Mouse (Mus musculus) heart, adult 2 months (tissue): ENCODE results near the gene Celf6. TPM values are rescaled to one million over a fixed set of nuclear protein-coding genes. Genes with fewer than 3 reads are reported as not detected.

Experiments
- DNase-seq, 2 experiments: peaks; one replicate each; pipeline ENCODE4 v3.0.0; 2021
- H3K27ac ChIP-seq: fragments of 200-600 bp; 2 replicates; pipeline ENCODE4 v1.8.1; 2022
- H3K27me3 ChIP-seq: fragments of 200-500 bp; 2 replicates; pipeline ENCODE4 v1.6.1; 2012; ENCODE audit warnings: mild to moderate bottlenecking, low read length, inconsistent platforms, mixed read lengths; ENCODE audit not compliant: control insufficient read depth, insufficient read depth
- H3K36me3 ChIP-seq: fragments of 200-500 bp; 2 replicates; pipeline ENCODE4 v1.6.1; 2012; ENCODE audit warnings: low read length, inconsistent platforms; ENCODE audit not compliant: control insufficient read depth, insufficient read depth
- H3K4me1 ChIP-seq: fragments of 200-500 bp; 2 replicates; pipeline ENCODE4 v1.6.1; 2011; ENCODE audit warnings: low read length; ENCODE audit not compliant: control insufficient read depth, insufficient read depth
- H3K4me3 ChIP-seq: fragments of 200-600 bp; 2 replicates; pipeline ENCODE4 v1.8.1; 2022
- H3K79me2 ChIP-seq: fragments of 200-500 bp; replicated peaks from 2 replicates; pipeline ENCODE4 v1.6.1; 2012; ENCODE audit warnings: mild to moderate bottlenecking, inconsistent platforms, low read length, moderate library complexity, mixed read lengths; ENCODE audit not compliant: control insufficient read depth, insufficient read depth
- H3K9ac ChIP-seq: fragments of 200-500 bp; 2 replicates; pipeline ENCODE4 v1.6.1; 2012; ENCODE audit warnings: low read depth, mild to moderate bottlenecking, control low read depth, inconsistent platforms, low read length, mixed read lengths
- CTCF ChIP-seq: fragments of 200-600 bp; IDR thresholded peaks from 2 replicates; pipeline ENCODE4 v1.8.1; 2022; ENCODE audit warnings: antibody characterized with exemption, mild to moderate bottlenecking, moderate library complexity
- EP300 ChIP-seq: fragments of 200-500 bp; IDR thresholded peaks from 2 replicates; pipeline ENCODE4 v1.6.1; 2011; ENCODE audit warnings: low read depth, low read length, control low read depth; ENCODE audit not compliant: insufficient read depth
- POLR2A ChIP-seq: fragments of 200-500 bp; IDR thresholded peaks from 2 replicates; pipeline ENCODE4 v1.6.1; 2011; ENCODE audit warnings: mild to moderate bottlenecking, low read depth, low read length, control low read depth; ENCODE audit not compliant: insufficient read depth
- WGBS: fragments of 180-500 bp; shearing (Covaris S2); methylation state at CpG from one replicate; pipeline ENCODE4 v1.1.7; 2018; 5-methylcytosine and 5-hydroxymethylcytosine counted together
- intact Hi-C: fragments of 180-260 bp; cut with DNase I; formaldehyde crosslinking; loops from one replicate; pipeline ENCODE4 v1.15.1; 2025
- long read RNA-seq: library from polyadenylated mRNA; stranded (forward); transcript quantifications from one replicate; pipeline ENCODE4 v2.0.0, GENCODE M21; 2021
- polyA plus RNA-seq: library from polyadenylated mRNA; depleted of rRNA; stranded (reverse); fragments of >200 nt; gene quantifications from 2 replicates; pipeline ENCODE4 v1.2.3, GENCODE M21; 2012; rRNA removed
- total RNA-seq, 2 experiments: library from RNA; stranded (reverse); gene quantifications; 2 replicates each; pipeline ENCODE4 v1.2.3; 2021

Celf6 gene
- not detected for total RNA-seq
- polyA plus RNA-seq, result 0.18 TPM in 1 of 2 replicates, not detected in the other
- long read RNA-seq, result 0 reads

- H3K4me1 ChIP-seq, result no peaks in the 10 kb centered on the region
- TF ChIP-seq CTCF, result no peak
- TF ChIP-seq EP300, result no peak
- TF ChIP-seq POLR2A, result no peak
- DNase-seq, result peak; percentile 72 to 75
- H3K79me2 ChIP-seq, result no peaks in the 10 kb centered on the region
- intact Hi-C loops, result no loop called here
- no peak within 1 kb of the TSS for H3K9ac ChIP-seq
- H3K27me3 ChIP-seq, result peaks cover 2% of the 10 kb centered on the region; the same call in 1 of the 2 replicates
- peak within 1 kb of the TSS; percentile 41 for H3K4me3 ChIP-seq
- H3K27ac ChIP-seq, result no peak within 1 kb of the TSS
- no peaks in the 10 kb centered on the region for H3K36me3 ChIP-seq
- WGBS, result 1% methylated on average over 58 of the region's 61 CpGs
Observed at GRCm38 (mm10) chr9:59577844-59578504, at the start of gene Celf6. Celf6 (plus strand) TSS chr9:59577917.

- no peaks in the 10 kb centered on the region for H3K27me3 ChIP-seq
- H3K36me3 ChIP-seq, result no peaks in the 10 kb centered on the region
- intact Hi-C loops, result loop anchor here (5.0 kb wide), 1 partner anchor 996 kb away; no protein-coding TSS in a partner anchor
- no peak for TF ChIP-seq EP300
- 91% methylated on average over 2 of the region's 2 CpGs for WGBS
- no peak overlapping the region for H3K9ac ChIP-seq
- H3K27ac ChIP-seq, result no peak overlapping the region
- H3K4me3 ChIP-seq, result no peak overlapping the region
- H3K4me1 ChIP-seq, result no peaks in the 10 kb centered on the region
- no peaks in the 10 kb centered on the region for H3K79me2 ChIP-seq
- no peak for DNase-seq
Observed at GRCm38 (mm10) chr9:59528274-59528673, 49.4 kb upstream of the Celf6 start.

GRCm38 (mm10) chr9:59531645-59532044 is 46.1 kb upstream of the Celf6 start:
- no peak for TF ChIP-seq CTCF
- no peak for TF ChIP-seq POLR2A
- no peak for TF ChIP-seq EP300
- H3K4me3 ChIP-seq, result no peak overlapping the region
- intact Hi-C loops, result no loop called here
- WGBS, result 76% methylated on average over 5 of the region's 5 CpGs
- H3K4me1 ChIP-seq, result no peaks in the 10 kb centered on the region; the same call in 1 of the 2 replicates
- H3K36me3 ChIP-seq, result no peaks in the 10 kb centered on the region
- DNase-seq, result no peak
- H3K9ac ChIP-seq, result no peak overlapping the region
- H3K27ac ChIP-seq, result no peak overlapping the region
- no peaks in the 10 kb centered on the region for H3K79me2 ChIP-seq
- no peaks in the 10 kb centered on the region for H3K27me3 ChIP-seq

- Histone ChIP-seq H3K27ac (no peak overlapping the region), H3K36me3 (no peaks in the 10 kb centered on the region), H3K4me3 (no peak overlapping the region), H3K27me3 (no peaks in the 10 kb centered on the region), H3K4me1 (no peaks in the 10 kb centered on the region; the same call in 1 of the 2 replicates), H3K9ac (no peak overlapping the region), H3K79me2 (no peaks in the 10 kb centered on the region)
- DNase-seq, result no peak
- intact Hi-C loops, result no loop called here
- no peak for TF ChIP-seq POLR2A
- no peak for TF ChIP-seq EP300
- no peak for TF ChIP-seq CTCF
- 68% methylated on average over 2 of the region's 2 CpGs for WGBS
Observed at GRCm38 (mm10) chr9:59533422-59533821, 44.3 kb upstream of the Celf6 start.

DNA sequence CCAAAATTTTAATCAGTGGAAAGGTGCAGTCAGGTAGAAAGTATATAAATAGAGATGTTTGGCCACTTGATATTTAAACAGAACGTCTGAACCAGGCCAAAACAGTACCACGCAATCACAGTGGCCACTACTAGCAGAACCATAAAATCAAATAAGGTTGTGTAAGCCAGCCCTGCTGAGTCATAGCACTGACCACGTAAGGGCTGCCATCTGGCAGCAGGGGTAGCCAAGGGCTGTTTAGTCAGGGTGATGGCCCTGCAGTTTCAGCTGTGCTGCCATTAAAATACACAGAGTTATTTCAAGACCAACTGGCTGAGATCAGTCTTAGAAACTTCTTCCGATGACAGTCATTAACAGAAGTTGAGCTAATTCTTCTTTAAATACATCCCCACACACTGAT is 43.8 kb upstream of the Celf6 start:
- TF ChIP-seq EP300, result 0 out of 2 replicates have a peak, but pooled peaks have one; percentile 20
- no peak for TF ChIP-seq POLR2A
- H3K4me1 ChIP-seq, result no peaks in the 10 kb centered on the region; the same call in 1 of the 2 replicates
- no peak overlapping the region for H3K9ac ChIP-seq
- no peaks in the 10 kb centered on the region for H3K36me3 ChIP-seq
- 48% methylated on average over 4 of the region's 4 CpGs for WGBS
- H3K27me3 ChIP-seq, result no peaks in the 10 kb centered on the region
- intact Hi-C loops, result no loop called here
- H3K79me2 ChIP-seq, result no peaks in the 10 kb centered on the region
- DNase-seq, result peak; percentile 56 to 71
- peak overlapping the region; percentile 36 for H3K27ac ChIP-seq
- no peak overlapping the region for H3K4me3 ChIP-seq

DNA sequence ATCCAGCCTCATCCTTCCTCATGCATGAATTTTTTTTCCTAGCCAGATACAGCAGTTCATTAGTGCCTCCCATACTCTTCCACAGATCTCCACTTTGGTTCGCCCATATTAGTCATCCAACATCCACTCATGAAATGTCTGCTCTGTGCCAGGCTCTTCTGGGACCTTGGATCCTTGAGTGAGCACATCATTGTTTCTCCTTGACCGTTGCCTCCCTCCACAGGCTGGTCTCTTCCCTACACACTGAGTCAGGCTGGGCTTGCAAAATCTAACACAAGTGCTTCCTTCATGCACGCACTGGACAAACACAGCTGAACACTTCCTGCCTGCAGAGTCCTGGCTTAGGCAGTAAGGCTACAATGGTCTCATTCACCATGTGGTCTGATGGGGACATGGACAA is 40.1 kb upstream of the Celf6 start:
- H3K27me3 ChIP-seq, result no peaks in the 10 kb centered on the region
- peaks cover 6% of the 10 kb centered on the region for H3K4me1 ChIP-seq
- no peak overlapping the region for H3K9ac ChIP-seq
- peak in 1 of 2 experiments; percentile 49 for DNase-seq
- no peak overlapping the region for H3K4me3 ChIP-seq
- no peaks in the 10 kb centered on the region; the same call in 1 of the 2 replicates for H3K79me2 ChIP-seq
- no peaks in the 10 kb centered on the region for H3K36me3 ChIP-seq
- no peak overlapping the region for H3K27ac ChIP-seq
- TF ChIP-seq CTCF (peak; percentile 25), EP300 (no peak)
- intact Hi-C loops, result loop anchor here (2.0 kb wide), 1 partner anchor 49 kb away; no protein-coding TSS in a partner anchor
- WGBS, result 44% methylated on average over 3 of the region's 3 CpGs
